Mouse (Mus musculus) 3T3-L1 (cell line): ENCODE data around the gene Tha1.

ENCODE experiments used
- DNase-seq: peaks from one replicate; pipeline ENCODE4 v3.0.0-alpha.2; 2015; ENCODE audit warnings: low read depth, low spot score

Gene Tha1

GRCm38 (mm10) chr11:117881787-117882186 lies 8.5 kb upstream of the Tha1 start:
- DNase-seq = peak; percentile 28

- no peak for DNase-seq
Observed at GRCm38 (mm10) chr11:117880977-117881358, 7.7 kb upstream of the Tha1 start.

- no peak for DNase-seq
Observed at GRCm38 (mm10) chr11:117880336-117880976, 7.2 kb upstream of the Tha1 start.

GRCm38 (mm10) chr11:117879676-117880075 lies 6.4 kb upstream of the Tha1 start:
- DNase-seq = peak; percentile 52

- no peak for DNase-seq
Observed at GRCm38 (mm10) chr11:117878892-117879291, 5.6 kb upstream of the Tha1 start.

GRCm38 (mm10) chr11:117877917-117878745 lies 4.8 kb upstream of the Tha1 start:
- DNase-seq = peak; percentile 24

GRCm38 (mm10) chr11:117875681-117876080 lies 2.4 kb upstream of the Tha1 start:
- no peak for DNase-seq

- peak; percentile 59 for DNase-seq
Observed at GRCm38 (mm10) chr11:117874419-117874818, 1.1 kb upstream of the Tha1 start.

- no peak for DNase-seq
Observed at GRCm38 (mm10) chr11:117871911-117872584, 1.2 kb downstream of the Tha1 start.

GRCm38 (mm10) chr11:117871376-117871775 lies 1.9 kb downstream of the Tha1 start:
- no peak for DNase-seq

GRCm38 (mm10) chr11:117870688-117871365 lies 2.5 kb downstream of the Tha1 start:
- DNase-seq = peak; percentile 87

- DNase-seq = no peak
Observed at GRCm38 (mm10) chr11:117865988-117866387, 7.3 kb downstream of the Tha1 start.

- DNase-seq = no peak
Observed at GRCm38 (mm10) chr11:117864805-117865204, 8.5 kb downstream of the Tha1 start.

- no peak for DNase-seq
Observed at GRCm38 (mm10) chr11:117863174-117863856, 10.0 kb downstream of the Tha1 start.

- no peak for DNase-seq
Observed at GRCm38 (mm10) chr11:117860601-117861000, 12.7 kb downstream of the Tha1 start, which contains the start of gene Tmem235. Tmem235 (plus strand) TSS chr11:117860752.

- no peak for DNase-seq
Observed at GRCm38 (mm10) chr11:117858392-117858791, 14.9 kb downstream of the Tha1 start.

- no peak for DNase-seq
Observed at GRCm38 (mm10) chr11:117857462-117857861, 15.8 kb downstream of the Tha1 start.

- no peak for DNase-seq
Observed at GRCm38 (mm10) chr11:117855975-117856374, 17.3 kb downstream of the Tha1 start.

GRCm38 (mm10) chr11:117855360-117855759 lies 17.9 kb downstream of the Tha1 start:
- no peak for DNase-seq

- DNase-seq = no peak
Observed at GRCm38 (mm10) chr11:117854241-117854640, 19.0 kb downstream of the Tha1 start.

- DNase-seq = no peak
Observed at GRCm38 (mm10) chr11:117852875-117853274, 20.4 kb downstream of the Tha1 start.
